Mouse (Mus musculus): Measurements from ENCODE around the gene Sez6. TPM values are rescaled to one million over a fixed set of nuclear protein-coding genes. Genes with fewer than 3 reads are reported as not detected.

The Sez6 gene
- polyA plus RNA-seq, 1 experiment = 1.1 TPM

- H3K27ac ChIP-seq (ENCODE audit: control insufficient read depth, insufficient read depth, low read length) = no peak overlapping the region
- TF ChIP-seq CTCF (IDR thresholded peaks at IDR 0.05; ENCODE audit: borderline replicate concordance, control insufficient read depth, extremely low read depth, insufficient read depth, low read length, poor library complexity) = no peak
- no peak for TF ChIP-seq POLR2A (IDR thresholded peaks at IDR 0.05; ENCODE audit: control insufficient read depth, extremely low read depth, insufficient read depth, low read length, poor library complexity)
- no peak for DNase-seq
- WGBS = 64% methylated on average over 6 of the region's 6 CpGs
- H3K36me3 ChIP-seq (ENCODE audit: control insufficient read depth, insufficient read depth, low read length) = no peaks in the 10 kb centered on the region
- H3K27me3 ChIP-seq (ENCODE audit: control insufficient read depth, insufficient read depth, low read length) = no peaks in the 10 kb centered on the region; the same call in 1 of the 2 replicates
- no peak overlapping the region for H3K4me3 ChIP-seq (ENCODE audit: control insufficient read depth, insufficient read depth, low read length)
- H3K4me1 ChIP-seq (replicated peaks; ENCODE audit: control insufficient read depth, insufficient read depth, low read length) = peaks cover 11% of the 10 kb centered on the region; the same call in 1 of the 2 replicates
Measured at GRCm38 (mm10) chr11:77896480-77896819, 34.1 kb upstream of the Sez6 start.

GRCm38 (mm10) chr11:77896820-77897805 lies 33.5 kb upstream of the Sez6 start:
- H3K36me3 ChIP-seq (ENCODE audit: control insufficient read depth, insufficient read depth, low read length) = no peaks in the 10 kb centered on the region
- no peak overlapping the region for H3K4me3 ChIP-seq (ENCODE audit: control insufficient read depth, insufficient read depth, low read length)
- 58% methylated on average over 23 of the region's 23 CpGs for WGBS
- DNase-seq = no peak
- no peak overlapping the region for H3K27ac ChIP-seq (ENCODE audit: control insufficient read depth, insufficient read depth, low read length)
- TF ChIP-seq CTCF (IDR thresholded peaks at IDR 0.05; ENCODE audit: borderline replicate concordance, control insufficient read depth, extremely low read depth, insufficient read depth, low read length, poor library complexity) (no peak), POLR2A (IDR thresholded peaks at IDR 0.05; ENCODE audit: control insufficient read depth, extremely low read depth, insufficient read depth, low read length, poor library complexity) (no peak)
- no peaks in the 10 kb centered on the region; the same call in 1 of the 2 replicates for H3K27me3 ChIP-seq (ENCODE audit: control insufficient read depth, insufficient read depth, low read length)
- H3K4me1 ChIP-seq (replicated peaks; ENCODE audit: control insufficient read depth, insufficient read depth, low read length) = peaks cover 16% of the 10 kb centered on the region; the same call in 1 of the 2 replicates

GRCm38 (mm10) chr11:77900187-77900586 lies 30.4 kb upstream of the Sez6 start:
- no peak overlapping the region for H3K4me3 ChIP-seq (ENCODE audit: control insufficient read depth, insufficient read depth, low read length)
- TF ChIP-seq POLR2A (IDR thresholded peaks at IDR 0.05; ENCODE audit: control insufficient read depth, extremely low read depth, insufficient read depth, low read length, poor library complexity) = no peak
- TF ChIP-seq CTCF (IDR thresholded peaks at IDR 0.05; ENCODE audit: borderline replicate concordance, control insufficient read depth, extremely low read depth, insufficient read depth, low read length, poor library complexity) = no peak
- no peak for DNase-seq
- WGBS = 92% methylated on average over 3 of the region's 3 CpGs
- H3K4me1 ChIP-seq (replicated peaks; ENCODE audit: control insufficient read depth, insufficient read depth, low read length) = peaks cover 6% of the 10 kb centered on the region; the same call in 1 of the 2 replicates
- no peaks in the 10 kb centered on the region for H3K36me3 ChIP-seq (ENCODE audit: control insufficient read depth, insufficient read depth, low read length)
- no peak overlapping the region for H3K27ac ChIP-seq (ENCODE audit: control insufficient read depth, insufficient read depth, low read length)
- H3K27me3 ChIP-seq (ENCODE audit: control insufficient read depth, insufficient read depth, low read length) = no peaks in the 10 kb centered on the region; the same call in 1 of the 2 replicates

DNA sequence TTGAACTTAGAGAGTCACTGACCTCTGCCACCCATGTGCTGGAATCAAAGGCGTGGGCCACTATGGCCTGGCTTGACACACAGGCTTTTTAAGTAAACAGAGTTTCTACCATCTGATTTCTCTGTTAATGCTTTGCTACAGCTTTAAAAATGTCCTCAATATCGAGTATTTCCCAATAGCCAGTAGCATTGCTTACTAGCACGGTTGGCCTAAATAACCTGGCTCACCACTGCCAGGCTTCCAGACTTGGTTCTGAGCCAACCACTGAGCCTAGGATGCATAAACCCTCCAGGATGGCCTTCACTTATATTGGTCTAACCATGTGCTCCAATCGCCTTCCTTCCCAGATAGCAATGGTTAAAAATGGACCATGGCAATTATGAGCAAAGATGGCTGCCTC lies 29.9 kb upstream of the Sez6 start:
- TF ChIP-seq POLR2A (IDR thresholded peaks at IDR 0.05; ENCODE audit: control insufficient read depth, extremely low read depth, insufficient read depth, low read length, poor library complexity) (no peak), CTCF (IDR thresholded peaks at IDR 0.05; ENCODE audit: borderline replicate concordance, control insufficient read depth, extremely low read depth, insufficient read depth, low read length, poor library complexity) (no peak)
- H3K4me3 ChIP-seq (ENCODE audit: control insufficient read depth, insufficient read depth, low read length) = no peak overlapping the region
- H3K4me1 ChIP-seq (replicated peaks; ENCODE audit: control insufficient read depth, insufficient read depth, low read length) = peaks cover 6% of the 10 kb centered on the region; the same call in 1 of the 2 replicates
- H3K36me3 ChIP-seq (ENCODE audit: control insufficient read depth, insufficient read depth, low read length) = no peaks in the 10 kb centered on the region
- no peak overlapping the region for H3K27ac ChIP-seq (ENCODE audit: control insufficient read depth, insufficient read depth, low read length)
- 94% methylated on average over 4 of the region's 4 CpGs for WGBS
- no peak for DNase-seq
- H3K27me3 ChIP-seq (ENCODE audit: control insufficient read depth, insufficient read depth, low read length) = no peaks in the 10 kb centered on the region; the same call in 1 of the 2 replicates

- no peaks in the 10 kb centered on the region for H3K36me3 ChIP-seq (ENCODE audit: control insufficient read depth, insufficient read depth, low read length)
- no peaks in the 10 kb centered on the region; the same call in 1 of the 2 replicates for H3K27me3 ChIP-seq (ENCODE audit: control insufficient read depth, insufficient read depth, low read length)
- no peak overlapping the region for H3K4me3 ChIP-seq (ENCODE audit: control insufficient read depth, insufficient read depth, low read length)
- TF ChIP-seq CTCF (IDR thresholded peaks at IDR 0.05; ENCODE audit: borderline replicate concordance, control insufficient read depth, extremely low read depth, insufficient read depth, low read length, poor library complexity) = no peak
- TF ChIP-seq POLR2A (IDR thresholded peaks at IDR 0.05; ENCODE audit: control insufficient read depth, extremely low read depth, insufficient read depth, low read length, poor library complexity) = no peak
- H3K27ac ChIP-seq (ENCODE audit: control insufficient read depth, insufficient read depth, low read length) = no peak overlapping the region
- WGBS = 84% methylated on average over 5 of the region's 5 CpGs
- peaks cover 6% of the 10 kb centered on the region; the same call in 1 of the 2 replicates for H3K4me1 ChIP-seq (replicated peaks; ENCODE audit: control insufficient read depth, insufficient read depth, low read length)
- no peak for DNase-seq
Measured at GRCm38 (mm10) chr11:77901366-77901765, 29.2 kb upstream of the Sez6 start.

GRCm38 (mm10) chr11:77901775-77902355 lies 28.7 kb upstream of the Sez6 start:
- no peaks in the 10 kb centered on the region for H3K36me3 ChIP-seq (ENCODE audit: control insufficient read depth, insufficient read depth, low read length)
- DNase-seq = no peak
- WGBS = 54% methylated on average over 8 of the region's 8 CpGs
- H3K27me3 ChIP-seq (ENCODE audit: control insufficient read depth, insufficient read depth, low read length) = no peaks in the 10 kb centered on the region; the same call in 1 of the 2 replicates
- H3K27ac ChIP-seq (ENCODE audit: control insufficient read depth, insufficient read depth, low read length) = no peak overlapping the region
- no peak overlapping the region for H3K4me3 ChIP-seq (ENCODE audit: control insufficient read depth, insufficient read depth, low read length)
- peaks cover 6% of the 10 kb centered on the region; the same call in 1 of the 2 replicates for H3K4me1 ChIP-seq (replicated peaks; ENCODE audit: control insufficient read depth, insufficient read depth, low read length)
- TF ChIP-seq POLR2A (IDR thresholded peaks at IDR 0.05; ENCODE audit: control insufficient read depth, extremely low read depth, insufficient read depth, low read length, poor library complexity) (no peak), CTCF (IDR thresholded peaks at IDR 0.05; ENCODE audit: borderline replicate concordance, control insufficient read depth, extremely low read depth, insufficient read depth, low read length, poor library complexity) (no peak)

Data from thymus, adult 2 months (tissue).